Mouse (Mus musculus) heart, adult 2 months (tissue): ENCODE data around the gene Fyn. TPM values are rescaled to one million over a fixed set of nuclear protein-coding genes. Genes with fewer than 3 reads are reported as not detected.

Source experiments
- DNase-seq, 2 experiments: peaks; one replicate each; pipeline ENCODE4 v3.0.0; 2021
- H3K27ac ChIP-seq: fragments of 200-600 bp; 2 replicates; pipeline ENCODE4 v1.8.1; 2022
- H3K27me3 ChIP-seq: fragments of 200-500 bp; 2 replicates; pipeline ENCODE4 v1.6.1; 2012; ENCODE audit warnings: mild to moderate bottlenecking, low read length, inconsistent platforms, mixed read lengths; ENCODE audit not compliant: control insufficient read depth, insufficient read depth
- H3K36me3 ChIP-seq: fragments of 200-500 bp; 2 replicates; pipeline ENCODE4 v1.6.1; 2012; ENCODE audit warnings: low read length, inconsistent platforms; ENCODE audit not compliant: control insufficient read depth, insufficient read depth
- H3K4me1 ChIP-seq: fragments of 200-500 bp; 2 replicates; pipeline ENCODE4 v1.6.1; 2011; ENCODE audit warnings: low read length; ENCODE audit not compliant: control insufficient read depth, insufficient read depth
- H3K4me3 ChIP-seq: fragments of 200-600 bp; 2 replicates; pipeline ENCODE4 v1.8.1; 2022
- H3K79me2 ChIP-seq: fragments of 200-500 bp; replicated peaks from 2 replicates; pipeline ENCODE4 v1.6.1; 2012; ENCODE audit warnings: mild to moderate bottlenecking, inconsistent platforms, low read length, moderate library complexity, mixed read lengths; ENCODE audit not compliant: control insufficient read depth, insufficient read depth
- H3K9ac ChIP-seq: fragments of 200-500 bp; 2 replicates; pipeline ENCODE4 v1.6.1; 2012; ENCODE audit warnings: low read depth, mild to moderate bottlenecking, control low read depth, inconsistent platforms, low read length, mixed read lengths
- CTCF ChIP-seq: fragments of 200-600 bp; IDR thresholded peaks from 2 replicates; pipeline ENCODE4 v1.8.1; 2022; ENCODE audit warnings: antibody characterized with exemption, mild to moderate bottlenecking, moderate library complexity
- EP300 ChIP-seq: fragments of 200-500 bp; IDR thresholded peaks from 2 replicates; pipeline ENCODE4 v1.6.1; 2011; ENCODE audit warnings: low read depth, low read length, control low read depth; ENCODE audit not compliant: insufficient read depth
- POLR2A ChIP-seq: fragments of 200-500 bp; IDR thresholded peaks from 2 replicates; pipeline ENCODE4 v1.6.1; 2011; ENCODE audit warnings: mild to moderate bottlenecking, low read depth, low read length, control low read depth; ENCODE audit not compliant: insufficient read depth
- WGBS: fragments of 180-500 bp; shearing (Covaris S2); methylation state at CpG from one replicate; pipeline ENCODE4 v1.1.7; 2018; 5-methylcytosine and 5-hydroxymethylcytosine counted together
- intact Hi-C: fragments of 180-260 bp; cut with DNase I; formaldehyde crosslinking; loops from one replicate; pipeline ENCODE4 v1.15.1; 2025
- polyA plus RNA-seq: library from polyadenylated mRNA; depleted of rRNA; stranded (reverse); fragments of >200 nt; gene quantifications from 2 replicates; pipeline ENCODE4 v1.2.3, GENCODE M21; 2012
- total RNA-seq, 2 experiments: library from RNA; stranded (reverse); gene quantifications; 2 replicates each; pipeline ENCODE4 v1.2.3; 2021

Gene Fyn
- total and polyA plus RNA-seq, 3 experiments = 23.2 to 29.7 (median 26.1) TPM

DNA sequence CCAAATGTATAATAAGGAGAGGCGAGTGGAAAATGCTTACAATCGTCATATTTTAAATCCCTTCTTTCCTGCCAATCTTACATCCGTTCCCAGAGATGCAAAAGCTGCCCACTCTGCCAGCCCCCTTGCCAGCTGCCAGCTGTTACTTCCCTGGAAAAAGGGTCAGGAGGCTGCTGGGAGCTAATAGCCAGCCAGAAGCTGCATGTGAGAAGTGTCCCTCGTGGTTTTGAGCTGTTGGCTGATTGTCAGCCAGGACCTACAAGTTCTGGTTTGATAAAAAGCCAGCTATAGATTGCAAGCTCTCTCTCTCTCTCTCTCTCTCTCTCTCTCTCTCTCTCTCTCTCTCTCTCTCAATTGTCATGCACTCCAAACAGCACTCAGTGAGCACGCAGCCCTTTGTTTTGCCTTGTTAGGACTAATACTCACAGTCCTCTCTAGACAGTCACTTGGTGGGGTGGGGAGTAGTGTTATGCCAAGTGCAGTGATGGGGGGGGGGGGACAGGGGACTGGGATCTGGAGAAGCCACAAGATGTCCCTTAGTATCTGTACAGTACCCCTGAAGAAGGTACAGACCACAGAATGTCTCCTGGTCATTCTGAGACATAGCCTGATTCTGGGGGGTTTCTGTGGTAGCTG is 218.8 kb downstream of the Fyn start:
- DNase-seq = no peak
- WGBS = 45% methylated on average over 5 of the region's 5 CpGs
- intact Hi-C loops = no loop called here

DNA sequence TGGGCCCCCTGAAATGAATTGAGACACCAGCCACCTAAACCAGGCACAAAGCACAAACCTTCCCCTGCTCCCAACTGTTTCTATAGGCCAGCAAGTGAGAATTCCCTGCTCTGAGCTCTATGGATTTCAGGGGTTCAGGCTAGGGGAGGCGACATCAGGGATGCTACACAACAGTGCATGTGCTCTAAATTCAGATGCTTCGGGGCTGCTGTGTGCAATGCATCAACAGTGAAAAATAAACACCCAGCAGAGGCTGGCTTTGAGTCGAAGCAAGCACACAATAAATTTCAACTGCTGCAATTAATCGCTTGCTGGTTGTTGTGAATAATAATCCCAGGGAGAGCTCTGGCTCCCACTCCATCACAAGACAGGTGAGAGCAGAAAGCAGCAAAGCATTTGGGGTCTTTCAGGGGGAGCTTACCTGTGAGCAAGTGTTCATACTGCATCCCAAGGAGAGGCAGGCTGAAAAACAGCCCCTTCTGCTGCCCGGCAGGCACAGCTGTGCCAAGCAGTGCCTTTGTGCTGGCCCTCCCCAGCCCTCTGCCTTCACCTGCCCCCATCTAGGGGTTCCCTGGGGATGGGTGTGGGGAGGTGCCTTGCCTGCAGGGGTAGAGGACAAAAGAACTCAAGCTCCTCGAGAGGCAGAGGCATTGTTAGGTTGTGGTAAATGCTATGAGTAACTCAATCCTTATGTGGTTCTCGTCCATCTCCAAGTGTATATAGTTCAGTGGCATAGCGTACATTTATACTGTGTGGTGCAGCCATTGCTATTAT is 219.5 kb downstream of the Fyn start:
- H3K27ac ChIP-seq = no peak overlapping the region
- no peak overlapping the region for H3K4me3 ChIP-seq
- DNase-seq = no peak
- intact Hi-C loops = no loop called here
- H3K9ac ChIP-seq = no peak overlapping the region
- no peaks in the 10 kb centered on the region for H3K79me2 ChIP-seq
- H3K27me3 ChIP-seq = no peaks in the 10 kb centered on the region
- H3K36me3 ChIP-seq = no peaks in the 10 kb centered on the region
- 90% methylated on average over 8 of the region's 8 CpGs for WGBS
- TF ChIP-seq EP300 (no peak), POLR2A (no peak), CTCF (no peak)
- H3K4me1 ChIP-seq = no peaks in the 10 kb centered on the region

More for the DNA sequence above, 218.8 kb downstream of the Fyn start:
- Histone ChIP-seq H3K27me3 (no peaks in the 10 kb centered on the region), H3K79me2 (no peaks in the 10 kb centered on the region), H3K9ac (no peak overlapping the region), H3K27ac (no peak overlapping the region), H3K4me3 (no peak overlapping the region), H3K4me1 (no peaks in the 10 kb centered on the region), H3K36me3 (no peaks in the 10 kb centered on the region)
- TF ChIP-seq EP300 (no peak), CTCF (no peak), POLR2A (no peak)

DNA sequence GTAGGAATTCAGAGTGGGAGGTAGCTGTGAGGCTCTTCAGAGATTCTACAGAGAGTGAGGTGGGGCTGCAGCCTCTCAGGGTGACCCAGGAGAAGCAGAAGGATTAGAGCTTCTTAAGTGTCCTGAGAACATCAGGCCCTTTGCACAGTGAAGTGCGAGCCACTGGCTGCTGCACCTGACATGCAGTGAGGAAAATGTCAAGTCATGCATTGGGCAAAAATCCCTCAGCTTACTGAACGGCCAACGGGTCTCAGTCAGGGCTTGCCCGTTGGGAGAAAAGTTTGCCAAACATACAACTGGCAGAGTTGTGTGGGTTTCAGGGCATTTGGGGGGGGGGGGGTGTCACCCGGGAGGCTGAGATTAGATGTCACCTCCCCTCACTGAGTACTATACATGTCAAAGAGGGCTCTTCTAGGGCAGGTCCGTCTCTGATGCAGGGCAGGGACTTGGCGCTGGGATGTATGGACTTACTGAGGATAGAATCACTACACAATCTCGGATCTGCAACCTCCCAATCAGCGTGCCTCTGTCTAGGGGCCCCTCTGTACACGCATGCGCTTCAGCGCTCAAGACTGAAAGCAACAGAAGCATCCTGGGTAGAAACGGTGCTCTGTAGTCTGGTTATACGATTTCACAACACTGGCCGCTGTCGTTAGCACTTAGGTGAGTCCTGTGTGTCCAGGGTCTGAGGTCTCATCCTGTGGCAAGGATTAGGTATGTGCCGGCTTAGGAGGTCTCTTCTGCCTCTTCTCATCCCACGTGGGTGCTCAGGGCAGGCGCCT is 221.3 kb downstream of the Fyn start:
- no peaks in the 10 kb centered on the region for H3K4me1 ChIP-seq
- TF ChIP-seq CTCF (no peak), EP300 (no peak), POLR2A (no peak)
- no peak overlapping the region for H3K9ac ChIP-seq
- 82% methylated on average over 19 of the region's 19 CpGs for WGBS
- no peak overlapping the region for H3K4me3 ChIP-seq
- H3K27ac ChIP-seq = no peak overlapping the region
- H3K27me3 ChIP-seq = no peaks in the 10 kb centered on the region
- no peaks in the 10 kb centered on the region for H3K36me3 ChIP-seq
- intact Hi-C loops = no loop called here
- DNase-seq = no peak
- no peaks in the 10 kb centered on the region for H3K79me2 ChIP-seq

DNA sequence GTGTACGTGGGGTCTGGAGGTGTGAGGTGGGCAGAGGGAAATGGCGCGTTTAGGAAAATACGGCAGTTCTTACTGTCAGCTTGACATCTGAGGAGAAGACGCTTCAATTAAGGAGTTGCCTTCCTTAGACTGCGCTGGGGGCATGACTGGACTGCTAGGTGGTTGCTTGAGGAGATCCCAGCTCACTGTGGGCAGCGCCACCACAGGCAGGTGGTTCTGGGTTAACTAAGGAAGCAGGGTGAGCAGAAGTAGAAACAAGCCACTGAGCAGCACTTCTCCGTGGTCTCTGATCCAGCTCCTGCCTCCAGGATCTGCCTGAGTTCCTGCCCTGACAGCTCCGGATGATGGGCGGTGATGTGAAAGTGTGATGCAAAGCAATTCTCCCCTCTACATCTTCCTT is 222.0 kb downstream of the Fyn start:
- WGBS = 87% methylated on average over 10 of the region's 10 CpGs
- no peak overlapping the region for H3K4me3 ChIP-seq
- no peaks in the 10 kb centered on the region for H3K36me3 ChIP-seq
- no peak overlapping the region for H3K9ac ChIP-seq
- no peaks in the 10 kb centered on the region for H3K27me3 ChIP-seq
- intact Hi-C loops = no loop called here
- no peaks in the 10 kb centered on the region for H3K79me2 ChIP-seq
- no peak overlapping the region for H3K27ac ChIP-seq
- TF ChIP-seq EP300 (no peak), POLR2A (no peak), CTCF (no peak)
- DNase-seq = no peak
- H3K4me1 ChIP-seq = no peaks in the 10 kb centered on the region

DNA sequence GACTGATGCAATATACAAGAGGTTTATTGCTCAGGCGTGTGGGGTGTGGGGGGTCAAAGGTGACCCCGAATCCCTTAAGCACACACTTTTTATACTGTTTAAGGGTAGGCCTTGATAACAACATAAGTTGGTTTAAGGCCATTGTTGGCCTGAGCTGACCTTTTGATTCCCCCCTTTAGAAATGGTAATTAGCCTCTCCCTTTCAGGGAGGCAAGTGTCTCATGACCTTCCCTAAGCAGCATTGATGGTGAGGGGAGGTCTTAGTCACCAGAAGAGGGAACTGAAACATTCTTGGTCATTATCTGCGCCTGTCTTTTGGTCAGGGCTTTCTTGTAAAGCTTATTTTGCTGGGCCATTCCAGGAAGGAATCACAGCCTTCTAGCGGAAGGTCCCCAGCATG is 223.8 kb downstream of the Fyn start:
- no peak overlapping the region for H3K4me3 ChIP-seq
- H3K27me3 ChIP-seq = no peaks in the 10 kb centered on the region
- no peak overlapping the region for H3K9ac ChIP-seq
- H3K79me2 ChIP-seq = no peaks in the 10 kb centered on the region
- no peak for DNase-seq
- intact Hi-C loops = no loop called here
- no peaks in the 10 kb centered on the region for H3K4me1 ChIP-seq
- TF ChIP-seq POLR2A (no peak), EP300 (no peak), CTCF (no peak)
- no peak overlapping the region for H3K27ac ChIP-seq
- 96% methylated on average over 4 of the region's 4 CpGs for WGBS
- H3K36me3 ChIP-seq = no peaks in the 10 kb centered on the region

DNA sequence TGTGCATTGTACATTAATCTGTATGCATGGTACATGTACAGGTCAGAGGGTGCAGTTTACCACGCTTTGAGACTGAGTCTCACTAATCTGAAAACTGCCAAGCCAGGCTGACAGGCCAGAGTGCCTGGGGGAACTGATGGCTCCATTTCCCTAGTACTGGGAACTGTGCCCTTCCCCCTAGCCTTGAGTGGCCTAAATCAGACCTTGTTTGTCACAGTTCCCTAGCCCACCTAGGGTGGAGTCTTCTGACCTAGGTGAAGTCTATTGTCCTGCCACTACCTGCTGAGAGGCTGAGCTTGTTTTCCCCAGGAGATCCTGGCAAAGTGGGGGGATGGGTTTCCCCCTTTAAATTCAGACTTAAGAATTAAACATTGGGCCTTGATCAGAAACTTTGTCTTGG is 226.1 kb downstream of the Fyn start:
- Histone ChIP-seq H3K27me3 (no peaks in the 10 kb centered on the region), H3K4me3 (no peak overlapping the region), H3K9ac (no peak overlapping the region), H3K27ac (no peak overlapping the region), H3K79me2 (no peaks in the 10 kb centered on the region), H3K36me3 (no peaks in the 10 kb centered on the region), H3K4me1 (no peaks in the 10 kb centered on the region)
- intact Hi-C loops = no loop called here
- 94% methylated on average over 1 of the region's 1 CpGs for WGBS
- TF ChIP-seq CTCF (no peak), POLR2A (no peak), EP300 (no peak)
- DNase-seq = no peak
